Mouse (Mus musculus) G1E (cell line): ENCODE measurements at regions not wholly inside any gene's neighbourhood (a gene's known extent, or its start where the extent isn't known, plus 50 kb on each side); places are given as distances from the start of the nearest gene placed in this dataset.
"Not testable (repeated sequence)": the region's sequence is repeated elsewhere in the genome, so short reads cannot be mapped to it uniquely, and the experiment has no call there.

Experiments used
- ATAC-seq: 2 replicates; pipeline ENCODE4 v1.8.0; 2016; ENCODE audit warnings: mild to moderate bottlenecking; ENCODE audit not compliant: insufficient number of reproducible peaks, poor library complexity, low FRiP score, severe bottlenecking; ENCODE audit errors: extremely low read depth
- DNase-seq: peaks from one replicate; pipeline ENCODE4 v3.0.0; 2012; ENCODE audit warnings: low spot score
- H3K27me3 ChIP-seq: 2 replicates; pipeline ENCODE4 v1.6.1; 2012; ENCODE audit warnings: mild to moderate bottlenecking, low read length, inconsistent platforms; ENCODE audit not compliant: insufficient read depth
- H3K36me3 ChIP-seq: replicated peaks from 2 replicates; pipeline ENCODE3; 2012; ENCODE audit warnings: mild to moderate bottlenecking, inconsistent platforms
- H3K4me1 ChIP-seq: 2 replicates; pipeline ENCODE4 v1.6.1; 2012; ENCODE audit warnings: low read depth, low read length, inconsistent platforms, mixed read lengths; ENCODE audit not compliant: insufficient read depth
- H3K4me3 ChIP-seq: 2 replicates; pipeline ENCODE4 v1.5.1; 2012; ENCODE audit warnings: low read depth, mild to moderate bottlenecking, inconsistent platforms, low read length, moderate library complexity, mixed read lengths
- H3K9me3 ChIP-seq: replicated peaks from 2 replicates; pipeline ENCODE4 v1.6.1; 2012; ENCODE audit warnings: inconsistent platforms

DNA sequence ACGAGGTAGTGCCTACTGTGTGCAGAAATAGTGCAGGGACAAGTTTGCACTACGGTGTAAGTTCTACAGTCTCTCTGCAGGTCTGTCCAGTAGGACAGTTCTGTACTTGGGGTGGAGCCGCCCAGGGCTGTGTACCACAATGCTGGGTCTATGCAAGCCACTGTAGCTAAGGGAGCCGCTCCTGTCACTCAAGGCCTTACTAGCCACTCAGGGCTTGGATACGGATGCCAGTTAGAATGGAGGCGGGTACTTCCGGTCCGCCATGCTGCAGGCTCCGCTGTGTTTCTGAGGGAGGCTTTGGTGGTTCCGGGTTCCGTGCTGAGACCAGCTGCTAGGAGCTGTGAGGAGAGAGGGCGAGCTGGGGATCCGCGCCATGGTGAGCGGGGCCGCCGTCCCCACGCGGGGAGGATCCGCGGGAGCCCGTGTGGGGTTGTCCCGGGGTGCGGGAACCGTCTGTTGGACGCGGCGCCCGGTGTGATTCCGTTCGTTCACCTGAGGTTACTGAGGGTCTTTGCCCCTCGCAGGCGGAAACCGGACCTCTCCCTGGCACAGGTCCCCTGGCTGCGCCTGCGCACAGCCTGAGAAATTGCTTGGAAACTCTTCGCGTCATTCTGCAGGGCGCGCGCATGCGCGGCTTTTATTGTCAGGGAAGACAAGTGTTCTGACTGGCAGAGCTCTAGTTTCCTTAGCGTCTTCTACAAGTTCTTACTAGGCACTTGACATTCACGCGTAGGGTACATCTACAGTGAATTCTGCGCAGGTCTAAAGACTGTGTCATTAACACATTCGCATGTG is 51.0 kb upstream of the Zfp873 start:
- peak overlapping the region; percentile 63 for H3K4me3 ChIP-seq
- DNase-seq: peak; percentile 23
- H3K4me1 ChIP-seq, H3K27me3 ChIP-seq, H3K9me3 ChIP-seq, H3K36me3 ChIP-seq: not testable (repeated sequence)
- ATAC-seq: peak; percentile 100
